Mouse (Mus musculus): ENCODE measurements around the gene Tnrc6c.

DNA sequence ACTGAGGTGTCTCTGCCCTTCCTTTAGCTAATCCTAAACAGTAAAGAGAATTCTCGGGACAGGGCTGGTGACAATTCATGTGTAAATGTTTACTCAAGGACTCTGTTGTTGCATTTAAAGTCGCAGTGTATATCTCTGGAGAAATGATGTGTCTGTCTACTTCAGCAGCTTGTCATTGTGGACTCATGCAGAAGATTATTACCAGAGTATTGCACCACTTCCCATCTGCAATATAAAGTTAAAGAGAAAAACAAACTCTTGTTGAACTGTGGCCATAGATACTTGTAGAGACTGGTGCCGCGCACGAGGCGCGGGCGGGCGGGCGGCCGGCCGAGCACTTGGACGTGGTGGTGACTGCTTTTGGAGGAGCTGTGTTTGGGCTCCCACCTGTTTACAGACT lies 107.7 kb downstream of the Tnrc6c start:
- TF ChIP-seq EP300 (IDR thresholded peaks at IDR 0.05; ENCODE audit: low read depth) (no peak), CTCF (IDR thresholded peaks at IDR 0.05; ENCODE audit: low read depth) (no peak)

Measured in liver, postnatal 0 days (tissue).